Mouse (Mus musculus) stomach, embryonic 16.5 days (tissue): ENCODE data around the gene Spata5. TPM values are rescaled to one million over a fixed set of nuclear protein-coding genes. Genes with fewer than 3 reads are reported as not detected.
A peak's percentile ranks its signal among the peaks of the same experiment; 100 is the strongest.

Experiments
- ATAC-seq: fragments of 200-750 bp; cut with Nextera tagmentation; 2 replicates; pipeline ENCODE4 v1.8.0; 2017; ENCODE audit warnings: moderate number of reproducible peaks, moderate TSS enrichment; ENCODE audit not compliant: insufficient read depth, low FRiP score
- H3K27ac ChIP-seq: fragments of 300-500 bp; sonication (generic); 2 replicates; pipeline ENCODE4 v1.5.1; 2014; ENCODE audit warnings: low read length
- H3K27me3 ChIP-seq: fragments of 300-500 bp; sonication (generic); 2 replicates; pipeline ENCODE4 v1.6.1; 2014; ENCODE audit warnings: low read length, control low read depth, mixed read lengths; ENCODE audit not compliant: control insufficient read depth, insufficient read depth
- H3K36me3 ChIP-seq: fragments of 300-500 bp; sonication (generic); 2 replicates; pipeline ENCODE4 v1.6.1; 2014; ENCODE audit warnings: low read length; ENCODE audit not compliant: control insufficient read depth, insufficient read depth
- H3K4me1 ChIP-seq: fragments of 300-500 bp; sonication (generic); 2 replicates; pipeline ENCODE4 v1.6.1; 2014; ENCODE audit warnings: low read length, control low read depth, mixed read lengths; ENCODE audit not compliant: control insufficient read depth, insufficient read depth
- H3K4me2 ChIP-seq: fragments of 300-500 bp; sonication (generic); 2 replicates; pipeline ENCODE4 v1.6.1; 2014; ENCODE audit warnings: low read depth, low read length, mixed read lengths
- H3K4me3 ChIP-seq: fragments of 300-500 bp; sonication (generic); replicated peaks from 2 replicates; pipeline ENCODE4 v1.5.1; 2014; ENCODE audit warnings: mild to moderate bottlenecking, low read length
- H3K9ac ChIP-seq: fragments of 300-500 bp; sonication (generic); 2 replicates; pipeline ENCODE4 v1.6.1; 2014; ENCODE audit warnings: low read length
- H3K9me3 ChIP-seq: fragments of 300-500 bp; sonication (generic); replicated peaks from 2 replicates; pipeline ENCODE4 v1.6.1; 2016; ENCODE audit warnings: low read length, control low read depth; ENCODE audit not compliant: control insufficient read depth
- WGBS: fragments of 180-500 bp; shearing (Covaris S2); extraction: QIAGEN DNeasy Blood & Tissue Kit; methylation state at CpG from one replicate; pipeline ENCODE4 v1.1.7; 2014; 5-methylcytosine and 5-hydroxymethylcytosine counted together
- polyA plus RNA-seq: library from polyadenylated mRNA; unstranded; fragments of >200 nt; fragmentation: Nextera tagmentation; extraction: Ambion mirVana; gene quantifications from 2 replicates; pipeline ENCODE4 v1.2.1, GENCODE M21; 2015

Gene Spata5
- polyA plus RNA-seq, 1 experiment from 2014 or later, result 28.0 TPM

- Histone ChIP-seq H3K4me1 (0 out of 2 replicates have a peak, but pooled peaks cover 3% of the 10 kb centered on the region), H3K27me3 (no peaks in the 10 kb centered on the region), H3K36me3 (peaks cover 5% of the 10 kb centered on the region), H3K4me3 (no peak overlapping the region), H3K9ac (no peak overlapping the region), H3K9me3 (no peaks in the 10 kb centered on the region), H3K4me2 (no peak overlapping the region), H3K27ac (no peak overlapping the region)
- ATAC-seq, result no peak
- WGBS, result 92% methylated on average over 31 of the region's 31 CpGs
These were observed 61.6 kb downstream of the Spata5 start for GRCm38 (mm10) chr3:37481295-37481694.

GRCm38 (mm10) chr3:37482720-37483119 is 63.0 kb downstream of the Spata5 start:
- Histone ChIP-seq H3K27me3 (no peaks in the 10 kb centered on the region), H3K4me1 (0 out of 2 replicates have a peak, but pooled peaks cover 3% of the 10 kb centered on the region), H3K9me3 (no peaks in the 10 kb centered on the region), H3K4me3 (no peak overlapping the region), H3K27ac (no peak overlapping the region), H3K9ac (no peak overlapping the region), H3K4me2 (no peak overlapping the region), H3K36me3 (peaks cover 5% of the 10 kb centered on the region)
- no peak for ATAC-seq
- WGBS, result 71% methylated on average over 1 of the region's 1 CpGs

- H3K27me3 ChIP-seq, result no peaks in the 10 kb centered on the region
- H3K27ac ChIP-seq, result no peak overlapping the region
- no peaks in the 10 kb centered on the region for H3K9me3 ChIP-seq
- H3K36me3 ChIP-seq, result peaks cover 5% of the 10 kb centered on the region
- 0 out of 2 replicates have a peak, but pooled peaks cover 3% of the 10 kb centered on the region for H3K4me1 ChIP-seq
- no peak overlapping the region for H3K9ac ChIP-seq
- H3K4me2 ChIP-seq, result no peak overlapping the region
- H3K4me3 ChIP-seq, result no peak overlapping the region
- ATAC-seq, result no peak
- WGBS, result 76% methylated on average over 4 of the region's 4 CpGs
These were observed 64.1 kb downstream of the Spata5 start for GRCm38 (mm10) chr3:37483709-37484265.

GRCm38 (mm10) chr3:37487639-37488038 is 67.9 kb downstream of the Spata5 start:
- no peak overlapping the region for H3K9ac ChIP-seq
- no peaks in the 10 kb centered on the region for H3K36me3 ChIP-seq
- H3K27ac ChIP-seq, result no peak overlapping the region
- no peak overlapping the region for H3K4me3 ChIP-seq
- no peaks in the 10 kb centered on the region for H3K4me1 ChIP-seq
- no peak for ATAC-seq
- H3K9me3 ChIP-seq, result no peaks in the 10 kb centered on the region
- 68% methylated on average over 2 of the region's 2 CpGs for WGBS
- H3K4me2 ChIP-seq, result no peak overlapping the region
- no peaks in the 10 kb centered on the region for H3K27me3 ChIP-seq

- Histone ChIP-seq H3K9ac (no peak overlapping the region), H3K4me1 (no peaks in the 10 kb centered on the region), H3K27ac (no peak overlapping the region), H3K4me2 (no peak overlapping the region), H3K27me3 (no peaks in the 10 kb centered on the region), H3K9me3 (no peaks in the 10 kb centered on the region), H3K4me3 (no peak overlapping the region), H3K36me3 (no peaks in the 10 kb centered on the region)
- no peak for ATAC-seq
These were observed 68.5 kb downstream of the Spata5 start for GRCm38 (mm10) chr3:37488173-37488572.

GRCm38 (mm10) chr3:37490025-37490424 is 70.3 kb downstream of the Spata5 start:
- no peak overlapping the region for H3K4me3 ChIP-seq
- WGBS, result 85% methylated on average over 3 of the region's 3 CpGs
- ATAC-seq, result no peak
- H3K4me1 ChIP-seq, result no peaks in the 10 kb centered on the region
- H3K27me3 ChIP-seq, result no peaks in the 10 kb centered on the region
- H3K9ac ChIP-seq, result no peak overlapping the region
- no peaks in the 10 kb centered on the region for H3K9me3 ChIP-seq
- no peak overlapping the region for H3K4me2 ChIP-seq
- H3K36me3 ChIP-seq, result no peaks in the 10 kb centered on the region
- no peak overlapping the region for H3K27ac ChIP-seq

GRCm38 (mm10) chr3:37500939-37501338 is 81.2 kb downstream of the Spata5 start:
- no peak for ATAC-seq
- 69% methylated on average over 1 of the region's 1 CpGs for WGBS

GRCm38 (mm10) chr3:37502552-37502951 is 82.9 kb downstream of the Spata5 start:
- 0 out of 2 replicates have a peak, but pooled peaks cover 7% of the 10 kb centered on the region for H3K4me1 ChIP-seq
- peak overlapping the region; percentile 64 for H3K27ac ChIP-seq
- no peaks in the 10 kb centered on the region for H3K36me3 ChIP-seq
- H3K9ac ChIP-seq, result no peak overlapping the region
- WGBS, result 66% methylated on average over 2 of the region's 2 CpGs
- no peak for ATAC-seq
- no peak overlapping the region for H3K4me3 ChIP-seq
- no peaks in the 10 kb centered on the region for H3K27me3 ChIP-seq
- H3K9me3 ChIP-seq, result no peaks in the 10 kb centered on the region
- H3K4me2 ChIP-seq, result no peak overlapping the region

More at GRCm38 (mm10) chr3:37500939-37501338, 81.2 kb downstream of the Spata5 start:
- no peaks in the 10 kb centered on the region for H3K36me3 ChIP-seq
- no peak overlapping the region for H3K4me3 ChIP-seq
- no peaks in the 10 kb centered on the region for H3K9me3 ChIP-seq
- H3K27ac ChIP-seq, result no peak overlapping the region
- H3K4me1 ChIP-seq, result 0 out of 2 replicates have a peak, but pooled peaks cover 7% of the 10 kb centered on the region
- H3K4me2 ChIP-seq, result no peak overlapping the region
- H3K27me3 ChIP-seq, result no peaks in the 10 kb centered on the region
- H3K9ac ChIP-seq, result no peak overlapping the region

- Histone ChIP-seq H3K4me1 (0 out of 2 replicates have a peak, but pooled peaks cover 7% of the 10 kb centered on the region), H3K27me3 (no peaks in the 10 kb centered on the region), H3K4me3 (no peak overlapping the region), H3K9ac (no peak overlapping the region), H3K9me3 (no peaks in the 10 kb centered on the region), H3K4me2 (no peak overlapping the region), H3K36me3 (no peaks in the 10 kb centered on the region), H3K27ac (no peak overlapping the region)
- no peak for ATAC-seq
These were observed 84.2 kb downstream of the Spata5 start for GRCm38 (mm10) chr3:37503846-37504245.
